Mouse (Mus musculus): ENCODE measurements around the gene Arhgap1. TPM values are rescaled to one million over a fixed set of nuclear protein-coding genes. Genes with fewer than 3 reads are reported as not detected.
A peak's percentile ranks its signal among the peaks of the same experiment; 100 is the strongest.

The Arhgap1 gene
- polyA plus RNA-seq, 1 experiment from 2014 or later: 115 TPM

DNA sequence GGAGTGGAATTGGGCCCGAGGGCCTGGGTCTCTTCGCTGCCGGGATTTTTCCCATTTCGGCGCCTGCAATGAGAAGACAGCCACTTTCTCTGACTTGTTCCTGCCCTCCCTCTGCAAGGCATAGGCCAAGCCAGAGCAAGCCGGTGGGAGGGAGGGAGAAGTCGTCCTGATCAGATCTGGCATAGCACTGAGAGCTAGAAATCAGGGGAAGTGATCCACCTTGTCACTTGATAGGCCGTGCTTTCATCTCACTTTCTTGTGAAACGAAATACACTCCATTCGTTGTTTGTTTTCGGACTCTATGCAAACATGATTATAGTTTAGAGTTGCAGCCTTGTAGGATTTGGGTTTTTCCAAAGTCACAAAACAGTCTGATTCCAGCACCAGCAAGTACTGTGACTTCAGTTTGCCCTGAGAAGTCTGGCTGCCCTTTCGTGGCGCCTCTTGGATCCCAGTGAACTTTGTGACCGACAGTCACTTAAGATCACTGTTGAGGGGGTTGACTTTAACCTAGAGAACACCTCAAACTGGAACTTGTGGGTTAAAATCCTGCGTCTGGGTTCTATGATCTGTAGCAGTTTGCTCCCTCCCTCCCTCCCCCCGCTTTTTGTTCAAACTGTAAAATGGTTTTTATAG is 818 bp downstream of the Arhgap1 start:
- peak; percentile 44; the same call in 1 of the 2 replicates for ATAC-seq (ENCODE audit: insufficient read depth, low FRiP score, low read depth)
- Histone ChIP-seq H3K4me3 (replicated peaks) (peak overlapping the region; percentile 79), H3K9me3 (no peaks in the 10 kb centered on the region), H3K36me3 (peaks cover 36% of the 10 kb centered on the region), H3K27me3 (replicated peaks) (no peaks in the 10 kb centered on the region), H3K4me2 (peak overlapping the region; percentile 56), H3K27ac (peak overlapping the region; percentile 78), H3K9ac (peak overlapping the region; percentile 55), H3K4me1 (peaks cover 12% of the 10 kb centered on the region; the same call in 1 of the 2 replicates)
- 7% methylated on average over 16 of the region's 16 CpGs for WGBS

DNA sequence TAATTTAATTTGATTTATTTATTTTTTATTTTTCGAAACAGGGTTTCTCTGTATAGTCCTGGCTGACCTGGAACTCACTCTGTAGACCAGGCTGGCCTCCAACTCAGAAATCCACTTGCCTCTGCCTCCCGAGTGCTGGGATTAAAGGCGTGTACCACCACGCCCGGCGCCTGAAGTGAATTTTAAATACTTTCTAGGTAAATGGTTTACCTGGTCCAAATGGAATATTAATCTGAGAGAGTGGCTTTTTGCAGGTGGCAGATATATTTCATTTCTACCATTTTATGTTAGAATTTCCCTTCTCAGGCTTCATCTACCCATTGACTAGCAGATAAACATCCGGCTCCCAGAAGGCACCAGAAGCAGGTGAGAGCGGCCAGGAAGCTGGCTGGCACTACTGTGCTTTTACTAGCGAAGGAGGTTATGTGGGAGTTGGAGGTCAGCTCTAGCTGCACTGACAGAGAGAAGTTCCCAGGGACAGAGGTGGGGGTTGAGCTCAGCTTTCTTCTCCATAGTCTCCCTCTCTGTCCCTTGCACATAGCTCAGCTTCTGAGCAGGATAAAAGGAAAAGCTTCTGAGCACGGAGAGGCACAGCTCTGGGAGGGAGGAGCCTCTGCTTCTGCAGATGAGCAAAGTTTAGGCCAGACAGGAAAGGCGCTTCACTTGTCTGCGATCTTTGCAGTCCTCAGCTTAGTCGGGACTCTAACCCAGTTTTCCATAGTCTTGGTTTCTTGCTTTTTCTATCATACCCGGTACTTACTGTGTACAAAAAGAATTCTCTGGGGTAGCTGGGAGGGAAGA is 2.0 kb downstream of the Arhgap1 start:
- Histone ChIP-seq H3K27me3 (replicated peaks) (no peaks in the 10 kb centered on the region), H3K4me2 (peak overlapping the region; percentile 56; the same call in 1 of the 2 replicates), H3K4me1 (peaks cover 12% of the 10 kb centered on the region; the same call in 1 of the 2 replicates), H3K9ac (no peak overlapping the region), H3K36me3 (peaks cover 30% of the 10 kb centered on the region), H3K4me3 (replicated peaks) (no peak overlapping the region), H3K27ac (no peak overlapping the region), H3K9me3 (no peaks in the 10 kb centered on the region)
- ATAC-seq (ENCODE audit: insufficient read depth, low FRiP score, low read depth): no peak
- WGBS: 81% methylated on average over 14 of the region's 14 CpGs

DNA sequence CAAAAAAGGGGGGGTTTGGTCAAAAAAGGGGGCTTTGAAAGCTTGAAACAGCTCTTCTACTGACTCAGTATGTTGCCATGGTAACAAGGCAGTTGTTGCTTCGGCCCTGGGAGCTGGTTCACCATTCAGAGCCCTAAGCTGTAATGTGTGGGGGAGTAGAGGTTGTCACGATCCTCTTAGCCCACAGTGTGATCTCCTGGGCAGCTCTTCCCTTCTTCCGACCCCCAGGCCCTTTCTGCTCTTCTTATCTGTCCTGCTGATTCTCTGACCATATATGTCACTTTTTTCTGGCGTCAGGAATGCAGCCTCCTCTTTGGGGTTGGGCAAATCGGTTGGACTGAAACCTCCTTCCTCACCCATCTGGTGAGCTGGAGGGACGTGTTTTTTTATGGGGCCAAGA is 3.2 kb downstream of the Arhgap1 start:
- H3K27ac ChIP-seq: no peak overlapping the region
- no peak overlapping the region for H3K9ac ChIP-seq
- 45% methylated on average over 6 of the region's 6 CpGs for WGBS
- H3K9me3 ChIP-seq: no peaks in the 10 kb centered on the region
- peaks cover 12% of the 10 kb centered on the region; the same call in 1 of the 2 replicates for H3K4me1 ChIP-seq
- H3K4me2 ChIP-seq: no peak overlapping the region
- H3K27me3 ChIP-seq (replicated peaks): no peaks in the 10 kb centered on the region
- no peak for ATAC-seq (ENCODE audit: insufficient read depth, low FRiP score, low read depth)
- peaks cover 30% of the 10 kb centered on the region for H3K36me3 ChIP-seq
- H3K4me3 ChIP-seq (replicated peaks): no peak overlapping the region

DNA sequence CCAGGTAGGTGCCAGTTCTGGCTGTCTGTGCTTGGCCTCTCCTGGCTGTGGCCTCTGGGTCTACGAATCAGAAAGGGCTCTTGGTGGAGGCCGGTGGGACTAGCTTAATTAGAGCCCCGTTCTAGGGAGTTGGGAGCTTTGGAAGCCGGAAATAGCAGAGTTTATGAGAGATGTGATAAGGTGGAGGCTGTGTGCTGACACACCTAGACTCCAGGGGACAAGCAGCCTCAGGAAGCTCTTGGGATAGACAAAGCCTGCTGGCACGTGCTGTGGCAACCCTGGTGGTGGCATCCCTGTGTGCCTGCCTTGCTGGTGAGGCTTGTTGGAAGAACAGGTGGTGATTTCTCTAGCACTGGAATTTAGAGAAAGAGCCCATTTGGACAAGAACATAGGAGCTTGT is 5.7 kb downstream of the Arhgap1 start:
- H3K27me3 ChIP-seq (replicated peaks): no peaks in the 10 kb centered on the region
- H3K4me2 ChIP-seq: no peak overlapping the region
- H3K9me3 ChIP-seq: no peaks in the 10 kb centered on the region
- 82% methylated on average over 5 of the region's 5 CpGs for WGBS
- ATAC-seq (ENCODE audit: insufficient read depth, low FRiP score, low read depth): no peak
- H3K36me3 ChIP-seq: peaks cover 44% of the 10 kb centered on the region
- H3K9ac ChIP-seq: no peak overlapping the region
- H3K4me1 ChIP-seq: 0 out of 2 replicates have a peak, but pooled peaks cover 6% of the 10 kb centered on the region
- peak overlapping the region; percentile 37; the same call in 1 of the 2 replicates for H3K27ac ChIP-seq
- H3K4me3 ChIP-seq (replicated peaks): no peak overlapping the region

DNA sequence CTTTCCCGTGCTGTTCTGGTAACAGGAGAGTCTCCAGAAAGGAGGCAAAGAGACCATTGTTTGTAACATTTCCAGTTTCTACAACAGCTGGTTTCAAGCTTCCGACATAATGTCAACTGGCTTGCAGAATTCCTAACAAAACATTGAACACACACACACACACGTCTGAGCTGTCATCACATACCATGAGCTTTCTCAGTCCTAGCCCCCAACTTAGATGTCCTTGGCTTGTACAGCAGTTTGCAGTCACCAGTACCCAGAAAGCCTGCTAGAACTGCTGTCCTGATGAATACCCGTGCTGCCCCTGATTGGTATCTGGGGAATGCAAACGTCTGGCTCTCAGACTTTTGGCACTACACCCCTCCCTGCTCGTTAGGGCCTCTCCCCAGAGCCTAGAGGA is 6.2 kb downstream of the Arhgap1 start:
- no peaks in the 10 kb centered on the region for H3K9me3 ChIP-seq
- H3K27ac ChIP-seq: no peak overlapping the region
- no peak overlapping the region for H3K9ac ChIP-seq
- ATAC-seq (ENCODE audit: insufficient read depth, low FRiP score, low read depth): no peak
- H3K36me3 ChIP-seq: peaks cover 44% of the 10 kb centered on the region
- H3K27me3 ChIP-seq (replicated peaks): no peaks in the 10 kb centered on the region
- no peak overlapping the region for H3K4me2 ChIP-seq
- H3K4me1 ChIP-seq: 0 out of 2 replicates have a peak, but pooled peaks cover 6% of the 10 kb centered on the region
- H3K4me3 ChIP-seq (replicated peaks): no peak overlapping the region
- WGBS: 49% methylated on average over 6 of the region's 6 CpGs

DNA sequence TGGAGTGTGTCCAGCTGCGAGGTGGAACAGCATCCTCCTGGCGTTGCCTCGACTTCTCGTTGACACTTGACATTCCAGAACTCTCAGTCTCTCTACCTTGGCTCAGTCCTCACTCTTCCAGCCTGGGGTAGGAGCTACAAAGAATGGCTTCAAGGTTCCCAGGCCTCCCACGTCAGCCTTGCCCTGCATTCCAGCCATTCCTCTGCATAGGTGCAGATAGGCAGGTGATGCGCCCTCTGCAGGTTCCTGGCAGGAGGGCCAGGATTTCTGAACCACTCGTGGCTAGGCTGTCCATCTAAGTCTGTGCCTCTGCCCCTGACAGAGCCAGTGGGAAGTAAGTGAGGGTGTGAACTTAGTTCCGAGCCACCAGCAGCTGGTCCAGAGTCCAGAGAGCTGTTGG is 7.1 kb downstream of the Arhgap1 start:
- WGBS: 60% methylated on average over 8 of the region's 8 CpGs
- no peak overlapping the region for H3K9ac ChIP-seq

DNA sequence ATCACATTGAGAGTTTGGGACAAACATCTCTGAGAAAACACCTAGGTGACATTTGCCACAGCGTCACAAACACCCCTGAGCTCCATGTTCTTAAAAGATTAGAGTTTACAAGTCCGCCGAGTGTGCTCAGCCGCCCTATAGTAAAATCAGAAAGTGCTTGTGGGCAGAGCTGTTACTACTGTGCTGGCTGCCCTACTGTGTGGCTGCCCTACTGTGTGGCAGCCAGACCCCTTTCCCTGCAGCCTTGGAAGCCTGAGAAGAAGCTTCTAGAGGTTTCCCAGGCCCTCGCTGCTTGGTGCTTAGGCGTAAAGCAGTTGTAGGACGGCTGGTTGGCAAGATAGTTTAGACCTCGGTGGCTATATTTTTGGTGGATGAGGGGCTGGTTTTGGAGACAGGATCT is 10.0 kb downstream of the Arhgap1 start:
- Histone ChIP-seq H3K27me3 (replicated peaks) (no peaks in the 10 kb centered on the region), H3K36me3 (peaks cover 69% of the 10 kb centered on the region), H3K27ac (no peak overlapping the region), H3K4me3 (replicated peaks) (no peak overlapping the region), H3K9me3 (no peaks in the 10 kb centered on the region), H3K4me2 (no peak overlapping the region), H3K4me1 (no peaks in the 10 kb centered on the region), H3K9ac (no peak overlapping the region)
- no peak for ATAC-seq (ENCODE audit: insufficient read depth, low FRiP score, low read depth)
- WGBS: 95% methylated on average over 8 of the region's 8 CpGs

More for the DNA sequence above, 7.1 kb downstream of the Arhgap1 start:
- H3K36me3 ChIP-seq: peaks cover 53% of the 10 kb centered on the region
- H3K27me3 ChIP-seq (replicated peaks): no peaks in the 10 kb centered on the region
- no peak overlapping the region for H3K4me2 ChIP-seq
- 0 out of 2 replicates have a peak, but pooled peaks cover 2% of the 10 kb centered on the region for H3K4me1 ChIP-seq
- H3K27ac ChIP-seq: no peak overlapping the region
- no peak overlapping the region for H3K4me3 ChIP-seq (replicated peaks)
- ATAC-seq (ENCODE audit: insufficient read depth, low FRiP score, low read depth): peak; percentile 39; the same call in 1 of the 2 replicates
- no peaks in the 10 kb centered on the region for H3K9me3 ChIP-seq

DNA sequence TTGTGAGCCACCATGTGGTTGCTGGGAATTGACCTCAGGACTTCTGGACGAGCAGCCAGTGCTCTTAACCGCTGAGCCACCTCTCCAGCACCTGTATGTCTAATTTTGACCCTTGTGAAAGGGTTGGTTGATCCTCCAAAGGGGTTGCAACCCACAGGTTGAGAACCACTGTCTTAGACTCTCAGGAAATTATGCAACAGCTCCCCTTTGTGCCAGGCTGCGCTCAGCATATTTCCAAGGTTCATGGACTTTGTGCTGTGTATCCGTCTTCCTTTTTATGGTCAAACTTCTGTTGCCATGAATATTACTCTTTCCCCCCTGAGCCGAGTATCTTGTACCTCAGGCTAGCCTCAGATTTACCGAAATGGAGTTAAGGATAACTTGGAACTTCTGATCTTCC is 11.3 kb downstream of the Arhgap1 start:
- 88% methylated on average over 6 of the region's 6 CpGs for WGBS
- no peak for ATAC-seq (ENCODE audit: insufficient read depth, low FRiP score, low read depth)
- H3K27ac ChIP-seq: no peak overlapping the region

DNA sequence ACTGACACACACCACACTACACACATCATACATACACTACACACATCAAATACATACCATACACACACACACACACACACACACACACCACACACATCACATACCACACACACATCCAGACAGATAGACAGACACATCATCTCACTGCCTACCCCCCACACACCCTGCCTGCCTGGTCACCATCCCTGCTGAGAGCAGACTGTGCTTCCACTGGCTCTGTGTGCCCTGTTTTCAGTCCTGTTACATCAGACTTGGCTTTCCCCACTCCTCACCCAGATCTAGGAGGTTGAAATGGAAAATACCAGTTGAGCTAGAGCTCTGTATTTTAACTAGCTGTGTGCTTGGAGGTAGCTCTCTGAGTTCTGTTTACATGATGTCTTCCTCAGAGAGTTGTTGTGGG is 15.1 kb downstream of the Arhgap1 start:
- Histone ChIP-seq H3K4me1 (no peaks in the 10 kb centered on the region), H3K9ac (no peak overlapping the region), H3K4me2 (no peak overlapping the region), H3K9me3 (no peaks in the 10 kb centered on the region), H3K36me3 (peaks cover 50% of the 10 kb centered on the region), H3K27me3 (replicated peaks) (no peaks in the 10 kb centered on the region), H3K27ac (no peak overlapping the region), H3K4me3 (replicated peaks) (no peak overlapping the region)
- no peak for ATAC-seq (ENCODE audit: insufficient read depth, low FRiP score, low read depth)

More for the DNA sequence above, 11.3 kb downstream of the Arhgap1 start:
- H3K4me3 ChIP-seq (replicated peaks): no peak overlapping the region
- no peaks in the 10 kb centered on the region for H3K27me3 ChIP-seq (replicated peaks)
- no peak overlapping the region for H3K4me2 ChIP-seq
- H3K9ac ChIP-seq: no peak overlapping the region
- no peaks in the 10 kb centered on the region for H3K4me1 ChIP-seq
- no peaks in the 10 kb centered on the region for H3K9me3 ChIP-seq
- peaks cover 66% of the 10 kb centered on the region for H3K36me3 ChIP-seq

DNA sequence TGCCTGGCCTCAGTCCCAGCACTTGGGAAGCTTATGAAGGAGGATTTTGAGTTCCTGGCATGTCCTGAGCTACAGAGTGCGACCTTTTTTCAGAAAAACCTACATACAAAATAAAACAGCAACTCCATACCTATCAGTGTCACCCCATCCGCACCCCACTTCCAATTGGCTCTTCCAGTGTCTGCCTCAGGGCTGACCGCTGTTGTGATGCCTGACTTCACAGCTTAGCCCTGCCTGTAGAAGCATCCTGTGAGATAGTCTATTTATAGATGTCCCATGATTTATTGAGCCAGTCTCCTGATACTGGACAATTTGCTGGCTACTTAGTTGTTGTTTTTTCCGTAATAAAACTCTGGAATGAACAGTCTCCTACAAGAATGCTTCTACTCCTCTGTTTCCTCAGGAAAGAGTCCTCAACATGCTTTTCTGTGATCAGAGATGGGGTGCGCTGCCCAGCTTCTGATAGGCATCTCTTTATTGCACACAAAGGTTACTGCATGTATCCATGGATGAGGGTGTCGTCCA is 16.8 kb downstream of the Arhgap1 start:
- H3K4me2 ChIP-seq: no peak overlapping the region
- H3K9me3 ChIP-seq: no peaks in the 10 kb centered on the region
- no peaks in the 10 kb centered on the region for H3K4me1 ChIP-seq
- H3K9ac ChIP-seq: no peak overlapping the region
- H3K27me3 ChIP-seq (replicated peaks): no peaks in the 10 kb centered on the region
- H3K36me3 ChIP-seq: peaks cover 50% of the 10 kb centered on the region
- 90% methylated on average over 6 of the region's 6 CpGs for WGBS
- H3K27ac ChIP-seq: no peak overlapping the region
- no peak overlapping the region for H3K4me3 ChIP-seq (replicated peaks)
- ATAC-seq (ENCODE audit: insufficient read depth, low FRiP score, low read depth): no peak

DNA sequence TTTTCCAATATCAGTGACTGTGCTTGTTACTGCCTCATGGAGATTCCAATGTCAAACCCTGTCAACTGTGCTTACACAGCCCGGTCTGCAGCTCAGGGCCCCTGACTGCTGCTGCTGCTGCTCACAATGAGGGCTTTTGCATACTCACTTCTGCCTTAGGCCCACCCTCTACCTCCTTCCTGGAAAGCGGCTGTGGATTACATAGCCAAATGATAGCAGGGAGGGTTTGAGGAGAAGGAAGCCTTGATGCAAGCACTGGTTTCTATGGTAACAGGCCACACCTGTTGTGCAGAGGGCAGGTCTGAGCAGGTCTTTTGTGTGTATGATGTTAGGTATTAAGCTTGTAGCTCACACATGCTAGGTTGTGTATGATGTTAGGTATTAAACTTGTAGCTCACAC is 18.1 kb downstream of the Arhgap1 start:
- Histone ChIP-seq H3K36me3 (peaks cover 45% of the 10 kb centered on the region), H3K4me1 (no peaks in the 10 kb centered on the region), H3K9me3 (no peaks in the 10 kb centered on the region), H3K27me3 (replicated peaks) (no peaks in the 10 kb centered on the region), H3K27ac (no peak overlapping the region), H3K4me2 (no peak overlapping the region), H3K4me3 (replicated peaks) (no peak overlapping the region), H3K9ac (no peak overlapping the region)
- ATAC-seq (ENCODE audit: insufficient read depth, low FRiP score, low read depth): peak; percentile 79
- WGBS: 54% methylated on average over 2 of the region's 2 CpGs

DNA sequence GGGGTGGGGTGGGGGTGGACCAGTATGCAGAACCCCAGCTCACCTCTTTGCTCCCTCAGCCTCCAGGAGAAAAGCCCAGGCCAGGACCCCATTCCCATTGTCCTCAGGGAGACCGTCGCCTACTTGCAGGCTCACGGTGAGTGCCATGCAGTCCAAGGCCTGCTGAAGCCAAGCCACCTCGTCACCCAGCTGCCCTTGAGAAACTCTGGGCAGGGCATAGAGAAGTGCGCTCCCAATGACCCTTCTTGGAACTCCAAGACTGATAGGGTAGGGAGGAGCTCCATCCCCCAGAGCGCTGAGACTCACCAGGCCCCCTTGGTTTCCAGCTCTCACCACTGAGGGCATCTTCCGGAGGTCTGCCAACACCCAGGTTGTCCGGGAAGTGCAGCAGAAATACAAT is 19.7 kb downstream of the Arhgap1 start:
- Histone ChIP-seq H3K9ac (no peak overlapping the region), H3K4me2 (no peak overlapping the region), H3K36me3 (peaks cover 42% of the 10 kb centered on the region), H3K27me3 (replicated peaks) (no peaks in the 10 kb centered on the region), H3K9me3 (no peaks in the 10 kb centered on the region), H3K4me1 (no peaks in the 10 kb centered on the region), H3K27ac (no peak overlapping the region), H3K4me3 (replicated peaks) (no peak overlapping the region)
- 91% methylated on average over 8 of the region's 8 CpGs for WGBS
- ATAC-seq (ENCODE audit: insufficient read depth, low FRiP score, low read depth): no peak

Measured in stomach, embryonic 15.5 days (tissue).